Mouse (Mus musculus) forebrain, postnatal 0 days (tissue): ENCODE data around the gene Rap2a. TPM values are rescaled to one million over a fixed set of nuclear protein-coding genes. Genes with fewer than 3 reads are reported as not detected.

Source experiments
- ATAC-seq: fragments of 200-750 bp; cut with Nextera tagmentation; 2 replicates; pipeline ENCODE4 v1.8.0; 2017; ENCODE audit warnings: mild to moderate bottlenecking, moderate library complexity
- DNase-seq: peaks from one replicate; pipeline ENCODE4 v3.0.0-alpha.2; 2015
- H3K27ac ChIP-seq: fragments of 300-500 bp; sonication (generic); 2 replicates; pipeline ENCODE4 v1.5.1; 2014; ENCODE audit warnings: low read depth, mild to moderate bottlenecking, antibody characterized with exemption, low read length, moderate library complexity, mixed read lengths
- H3K27me3 ChIP-seq: fragments of 300-500 bp; sonication (generic); 2 replicates; pipeline ENCODE4 v1.6.1; 2014; ENCODE audit warnings: mild to moderate bottlenecking, low read length, mixed read lengths; ENCODE audit not compliant: insufficient read depth
- H3K36me3 ChIP-seq: fragments of 300-500 bp; sonication (generic); 2 replicates; pipeline ENCODE4 v1.6.1; 2014; ENCODE audit warnings: mild to moderate bottlenecking, moderate library complexity; ENCODE audit not compliant: insufficient read depth
- H3K4me1 ChIP-seq: fragments of 300-500 bp; sonication (generic); 2 replicates; pipeline ENCODE4 v1.6.1; 2014; ENCODE audit warnings: antibody characterized with exemption; ENCODE audit not compliant: insufficient read depth
- H3K4me2 ChIP-seq: fragments of 300-500 bp; sonication (generic); 2 replicates; pipeline ENCODE4 v1.6.1; 2014; ENCODE audit warnings: low read depth, mild to moderate bottlenecking, moderate library complexity
- H3K4me3 ChIP-seq: fragments of 300-500 bp; sonication (generic); 2 replicates; pipeline ENCODE4 v1.5.1; 2014; ENCODE audit warnings: low read depth, low read length, mixed read lengths
- H3K9ac ChIP-seq: fragments of 300-500 bp; sonication (generic); 2 replicates; pipeline ENCODE4 v1.6.1; 2014; ENCODE audit warnings: mild to moderate bottlenecking
- H3K9me3 ChIP-seq: fragments of 300-500 bp; sonication (generic); 2 replicates; pipeline ENCODE4 v1.6.1; 2016; ENCODE audit warnings: low read length
- CTCF ChIP-seq: sonication (generic); IDR thresholded peaks from 2 replicates; pipeline ENCODE4 v1.5.1; 2016; ENCODE audit warnings: antibody characterized with exemption, control low read depth, low read depth
- WGBS: fragments of 180-500 bp; shearing (Covaris S2); extraction: QIAGEN DNeasy Blood & Tissue Kit; methylation state at CpG from one replicate; pipeline ENCODE4 v1.1.7; 2014; 5-methylcytosine and 5-hydroxymethylcytosine counted together
- polyA plus RNA-seq: library from polyadenylated mRNA; unstranded; fragments of >200 nt; fragmentation: Nextera tagmentation; extraction: Ambion mirVana; gene quantifications from 2 replicates; pipeline ENCODE4 v1.2.1, GENCODE M21; 2015
- total RNA-seq: library from RNA; depleted of rRNA; stranded (reverse); fragments of >200 nt; gene quantifications from 2 replicates; pipeline ENCODE4 v1.2.3, GENCODE M21; 2014

Gene Rap2a
- total and polyA plus RNA-seq, 2 experiments from 2014 or later, result 29.5 to 78.4 TPM

- H3K4me1 ChIP-seq, result peaks cover 4% of the 10 kb centered on the region; the same call in 1 of the 2 replicates
- H3K27me3 ChIP-seq, result no peaks in the 10 kb centered on the region
- 84% methylated on average over 18 of the region's 18 CpGs for WGBS
- TF ChIP-seq CTCF, result no peak
- H3K27ac ChIP-seq, result no peak overlapping the region
- DNase-seq (no peak), ATAC-seq (no peak)
- H3K9ac ChIP-seq, result no peak overlapping the region
- no peak overlapping the region for H3K4me3 ChIP-seq
- no peak overlapping the region for H3K4me2 ChIP-seq
- 0 out of 2 replicates have a peak, but pooled peaks cover 19% of the 10 kb centered on the region for H3K36me3 ChIP-seq
- H3K9me3 ChIP-seq, result no peaks in the 10 kb centered on the region
Observed at GRCm38 (mm10) chr14:120504928-120505461, 26.8 kb downstream of the Rap2a start.

GRCm38 (mm10) chr14:120505918-120506317 is 27.7 kb downstream of the Rap2a start:
- 91% methylated on average over 6 of the region's 6 CpGs for WGBS
- Histone ChIP-seq H3K36me3 (0 out of 2 replicates have a peak, but pooled peaks cover 19% of the 10 kb centered on the region), H3K27me3 (no peaks in the 10 kb centered on the region), H3K4me2 (no peak overlapping the region), H3K9ac (no peak overlapping the region), H3K4me3 (no peak overlapping the region), H3K27ac (no peak overlapping the region), H3K9me3 (no peaks in the 10 kb centered on the region), H3K4me1 (peaks cover 4% of the 10 kb centered on the region; the same call in 1 of the 2 replicates)
- no peak for TF ChIP-seq CTCF
- ATAC-seq (no peak), DNase-seq (no peak)

GRCm38 (mm10) chr14:120507516-120507915 is 29.3 kb downstream of the Rap2a start:
- H3K4me1 ChIP-seq, result peaks cover 4% of the 10 kb centered on the region; the same call in 1 of the 2 replicates
- H3K4me3 ChIP-seq, result no peak overlapping the region
- H3K9me3 ChIP-seq, result no peaks in the 10 kb centered on the region
- TF ChIP-seq CTCF, result no peak
- H3K36me3 ChIP-seq, result 0 out of 2 replicates have a peak, but pooled peaks cover 19% of the 10 kb centered on the region
- H3K9ac ChIP-seq, result no peak overlapping the region
- peak; percentile 47 for DNase-seq
- peak overlapping the region; percentile 40; the same call in 1 of the 2 replicates for H3K27ac ChIP-seq
- no peaks in the 10 kb centered on the region for H3K27me3 ChIP-seq
- H3K4me2 ChIP-seq, result no peak overlapping the region
- peak; percentile 76 for ATAC-seq
- WGBS, result 10% methylated on average over 12 of the region's 12 CpGs

GRCm38 (mm10) chr14:120508566-120509365 is 30.5 kb downstream of the Rap2a start:
- no peaks in the 10 kb centered on the region for H3K9me3 ChIP-seq
- peaks cover 4% of the 10 kb centered on the region; the same call in 1 of the 2 replicates for H3K4me1 ChIP-seq
- no peaks in the 10 kb centered on the region for H3K27me3 ChIP-seq
- TF ChIP-seq CTCF, result no peak
- no peak overlapping the region for H3K4me2 ChIP-seq
- H3K27ac ChIP-seq, result no peak overlapping the region
- no peak overlapping the region for H3K9ac ChIP-seq
- ATAC-seq, result no peak
- H3K36me3 ChIP-seq, result 0 out of 2 replicates have a peak, but pooled peaks cover 16% of the 10 kb centered on the region
- DNase-seq, result no peak
- H3K4me3 ChIP-seq, result no peak overlapping the region
- WGBS, result 90% methylated on average over 16 of the region's 16 CpGs

GRCm38 (mm10) chr14:120509366-120509640 is 31.1 kb downstream of the Rap2a start:
- WGBS, result 90% methylated on average over 5 of the region's 5 CpGs
- Histone ChIP-seq H3K4me3 (no peak overlapping the region), H3K27ac (no peak overlapping the region), H3K9me3 (no peaks in the 10 kb centered on the region), H3K4me2 (no peak overlapping the region), H3K36me3 (0 out of 2 replicates have a peak, but pooled peaks cover 12% of the 10 kb centered on the region), H3K4me1 (peaks cover 4% of the 10 kb centered on the region; the same call in 1 of the 2 replicates), H3K9ac (no peak overlapping the region), H3K27me3 (no peaks in the 10 kb centered on the region)
- no peak for DNase-seq
- ATAC-seq, result no peak
- TF ChIP-seq CTCF, result no peak

- H3K36me3 ChIP-seq, result no peaks in the 10 kb centered on the region
- no peak overlapping the region for H3K27ac ChIP-seq
- H3K9me3 ChIP-seq, result no peaks in the 10 kb centered on the region
- no peak for TF ChIP-seq CTCF
- no peaks in the 10 kb centered on the region for H3K27me3 ChIP-seq
- DNase-seq, result no peak
- WGBS, result 90% methylated on average over 5 of the region's 5 CpGs
- ATAC-seq, result no peak
- peaks cover 4% of the 10 kb centered on the region; the same call in 1 of the 2 replicates for H3K4me1 ChIP-seq
- H3K9ac ChIP-seq, result no peak overlapping the region
- no peak overlapping the region for H3K4me3 ChIP-seq
- no peak overlapping the region for H3K4me2 ChIP-seq
Observed at GRCm38 (mm10) chr14:120511821-120512220, 33.6 kb downstream of the Rap2a start.

GRCm38 (mm10) chr14:120514821-120515271 is 36.6 kb downstream of the Rap2a start:
- no peak overlapping the region for H3K4me2 ChIP-seq
- H3K27ac ChIP-seq, result no peak overlapping the region
- no peak overlapping the region for H3K9ac ChIP-seq
- H3K9me3 ChIP-seq, result no peaks in the 10 kb centered on the region
- no peak overlapping the region for H3K4me3 ChIP-seq
- WGBS, result 39% methylated on average over 4 of the region's 4 CpGs
- DNase-seq, result no peak
- H3K27me3 ChIP-seq, result no peaks in the 10 kb centered on the region
- TF ChIP-seq CTCF, result no peak
- H3K36me3 ChIP-seq, result no peaks in the 10 kb centered on the region
- H3K4me1 ChIP-seq, result no peaks in the 10 kb centered on the region
- ATAC-seq, result peak; percentile 32; the same call in 1 of the 2 replicates
